ENCODE assay signal across 8 mouse cellular contexts in genomic region chr4:119415072-119415753, GRCm38 (mm10). TPM values are rescaled to one million over a fixed set of nuclear protein-coding genes. Genes with fewer than 3 reads are reported as not detected.
DNase-seq lines count a peak whose midpoint lies in the region; ATAC-seq and TF ChIP-seq lines count a peak whose summit lies in the region.

Gene Ccdc30, minus strand, starts transcription at chr4:119415521.

- no peaks in the 10 kb centered on the region for H3K4me1 ChIP-seq in embryonic facial prominence, embryonic 11.5 days (ENCODE audit: control insufficient read depth, insufficient read depth, low read length)
- peaks cover 2% of the 10 kb centered on the region; the same call in 1 of the 2 replicates for H3K4me1 ChIP-seq in heart, adult 2 months (ENCODE audit: control insufficient read depth, insufficient read depth, low read length)
- peaks cover 12% of the 10 kb centered on the region; the same call in 1 of the 2 replicates for H3K4me1 ChIP-seq in limb, embryonic 10.5 days
- H3K4me1 ChIP-seq in midbrain, embryonic 11.5 days (ENCODE audit: control insufficient read depth, insufficient read depth, low read length), result no peaks in the 10 kb centered on the region; the same call in 1 of the 2 replicates

- WGBS in embryonic facial prominence, embryonic 11.5 days, result under 1% methylated on average over 49 of the region's 49 CpGs
- WGBS in heart, adult 2 months, result 1% methylated on average over 49 of the region's 49 CpGs
- WGBS in limb, embryonic 10.5 days, result under 1% methylated on average over 49 of the region's 49 CpGs
- under 1% methylated on average over 49 of the region's 49 CpGs for WGBS in midbrain, embryonic 11.5 days

- peak within 1 kb of the TSS; percentile 59 for H3K9ac ChIP-seq in embryonic facial prominence, embryonic 11.5 days (replicated peaks; ENCODE audit: low read length)
- H3K9ac ChIP-seq in heart, adult 2 months (ENCODE audit: low read depth, low read length), result peak within 1 kb of the TSS; percentile 56
- H3K9ac ChIP-seq in midbrain, embryonic 11.5 days (ENCODE audit: low read length), result peak within 1 kb of the TSS; percentile 81

- TF ChIP-seq POLR2A in heart, adult 2 months (IDR thresholded peaks at IDR 0.05; ENCODE audit: insufficient read depth, low read depth, low read length), result no peak

- peak; percentile 97 for DNase-seq in adrenal gland, postnatal 25 days
- peak; percentile 96 for DNase-seq in embryonic facial prominence, embryonic 11.5 days (ENCODE audit: low spot score)
- DNase-seq in heart, adult 2 months, result peak; percentile 84 to 89
- peak; percentile 92 for DNase-seq in kidney, adult 18-20 months
- peak; percentile 98 for DNase-seq in limb, embryonic 10.5 days (ENCODE audit: low spot score)
- peak; percentile 100 for DNase-seq in midbrain, embryonic 11.5 days (ENCODE audit: low spot score, missing footprints)
- peak; percentile 95 to 96 for DNase-seq in right cerebral cortex, postnatal 36 days (ENCODE audit: low spot score in 2 of 2)
- peak; percentile 88 to 89 for DNase-seq in urinary bladder, postnatal 4 days (ENCODE audit: low spot score in 2 of 2)

- intact Hi-C loops in heart, adult 2 months (cut with DNase I), result no loop called here

- no peaks in the 10 kb centered on the region for H3K27me3 ChIP-seq in embryonic facial prominence, embryonic 11.5 days (ENCODE audit: control insufficient read depth, insufficient read depth, low read length)
- H3K27me3 ChIP-seq in heart, adult 2 months (ENCODE audit: control insufficient read depth, insufficient read depth, low read length), result no peaks in the 10 kb centered on the region
- H3K27me3 ChIP-seq in limb, embryonic 10.5 days (ENCODE audit: low read depth, poor library complexity, severe bottlenecking), result no peaks in the 10 kb centered on the region
- no peaks in the 10 kb centered on the region for H3K27me3 ChIP-seq in midbrain, embryonic 11.5 days (ENCODE audit: control insufficient read depth, insufficient read depth, low read length)

- H3K36me3 ChIP-seq in embryonic facial prominence, embryonic 11.5 days (replicated peaks; ENCODE audit: control insufficient read depth, insufficient read depth, low read depth, low read length), result no peaks in the 10 kb centered on the region
- no peaks in the 10 kb centered on the region for H3K36me3 ChIP-seq in heart, adult 2 months (ENCODE audit: control insufficient read depth, insufficient read depth, low read length)
- peaks cover 23% of the 10 kb centered on the region for H3K36me3 ChIP-seq in limb, embryonic 10.5 days
- no peaks in the 10 kb centered on the region for H3K36me3 ChIP-seq in midbrain, embryonic 11.5 days (ENCODE audit: control insufficient read depth, insufficient read depth, low read length)

- TF ChIP-seq CTCF in heart, adult 2 months (IDR thresholded peaks at IDR 0.05), result no peak

- no peaks in the 10 kb centered on the region for H3K9me3 ChIP-seq in embryonic facial prominence, embryonic 11.5 days (replicated peaks; ENCODE audit: control insufficient read depth, low read length)
- H3K9me3 ChIP-seq in limb, embryonic 10.5 days (replicated peaks), result no peaks in the 10 kb centered on the region
- no peaks in the 10 kb centered on the region for H3K9me3 ChIP-seq in midbrain, embryonic 11.5 days (ENCODE audit: control insufficient read depth, low read length)

- no peak for TF ChIP-seq EP300 in heart, adult 2 months (IDR thresholded peaks at IDR 0.05; ENCODE audit: insufficient read depth, low read depth, low read length)

- H3K79me2 ChIP-seq in heart, adult 2 months (replicated peaks; ENCODE audit: control insufficient read depth, insufficient read depth, low read length), result no peaks in the 10 kb centered on the region

- no peak within 1 kb of the TSS for H3K27ac ChIP-seq in embryonic facial prominence, embryonic 11.5 days (replicated peaks; ENCODE audit: low read depth, low read length)
- H3K27ac ChIP-seq in heart, adult 2 months, result no peak within 1 kb of the TSS
- H3K27ac ChIP-seq in limb, embryonic 10.5 days, result peak within 1 kb of the TSS; percentile 81
- peak within 1 kb of the TSS; percentile 35; the same call in 1 of the 2 replicates for H3K27ac ChIP-seq in midbrain, embryonic 11.5 days (ENCODE audit: low read depth, low read length)

- peak; percentile 100 for ATAC-seq in embryonic facial prominence, embryonic 11.5 days (replicated peaks; ENCODE audit: insufficient number of reproducible peaks, low FRiP score, low TSS enrichment, low read depth)
- peak; percentile 100 for ATAC-seq in midbrain, embryonic 11.5 days (ENCODE audit: low FRiP score)

- peak within 1 kb of the TSS; percentile 86 for H3K4me2 ChIP-seq in embryonic facial prominence, embryonic 11.5 days (ENCODE audit: low read depth, low read length)
- H3K4me2 ChIP-seq in midbrain, embryonic 11.5 days, result peak within 1 kb of the TSS; percentile 82

- peak within 1 kb of the TSS; percentile 44 for H3K4me3 ChIP-seq in embryonic facial prominence, embryonic 11.5 days (ENCODE audit: low read depth, low read length)
- H3K4me3 ChIP-seq in heart, adult 2 months, result peak within 1 kb of the TSS; percentile 65
- H3K4me3 ChIP-seq in limb, embryonic 10.5 days, result peak within 1 kb of the TSS; percentile 75
- H3K4me3 ChIP-seq in midbrain, embryonic 11.5 days (ENCODE audit: low read depth, low read length), result peak within 1 kb of the TSS; percentile 61

RNA-seq across cellular contexts. Expression of gene Ccdc30, which starts in this region (rescaled TPM):
- 12.5 and 15.9 TPM in 2 replicates for total RNA-seq in adrenal gland, postnatal 25 days (2021)
- polyA plus RNA-seq in embryonic facial prominence, embryonic 11.5 days (2014; fragmentation: Nextera tagmentation; extraction: Ambion mirVana), result 6.7 and 7.7 TPM in 2 replicates
- total RNA-seq in heart, adult 2 months (2021), result under 1 TPM in 1 of 2 experiments, not detected in 1; 0.52 TPM
- 0.41 TPM in 1 of 2 replicates, not detected in the other for polyA plus RNA-seq in heart, adult 2 months (2012; rRNA removed)
- 4.7 and 7.0 TPM in 2 replicates for polyA plus RNA-seq in limb, embryonic 10.5 days (2016; fragmentation: Nextera tagmentation; extraction: Ambion mirVana)
- polyA plus RNA-seq in midbrain, embryonic 11.5 days (2014; fragmentation: Nextera tagmentation; extraction: Ambion mirVana), result 8.8 and 10.4 TPM in 2 replicates

Comparison
In these comparisons a context has a peak if more than half of its experiments do, and no peak if none do; other contexts are left out.
1. Peak in DNase-seq, H3K4me3 ChIP-seq and H3K9ac ChIP-seq in heart, adult 2 months; RNA of the gene not detected or under 1 TPM.
2. H3K27ac ChIP-seq: peak in limb, embryonic 10.5 days (single experiment) and midbrain, embryonic 11.5 days (single experiment); none in embryonic facial prominence, embryonic 11.5 days (single experiment) and heart, adult 2 months (single experiment).
3. Peak in every context shown above with its lines, with median percentiles within 50 percentile points of each other: DNase-seq, H3K4me3 ChIP-seq and H3K9ac ChIP-seq.